Mouse (Mus musculus) layer of hippocampus, adult 11-12 months (tissue): ENCODE results near the gene H2al1f.
"Not testable (repeated sequence)": the region's sequence is repeated elsewhere in the genome, so short reads cannot be mapped to it uniquely, and the experiment has no call there.

Experiments
- DNase-seq: peaks from one replicate; pipeline ENCODE4 v3.0.0; 2022; ENCODE audit warnings: low spot score

Gene H2al1f

GRCm38 (mm10) chrX:11314858-11315257, at the start of gene H2al1f:
TSS of gene H2al1f (plus strand) at chrX:11315158.
- DNase-seq = not testable (repeated sequence)

- DNase-seq = no peak
Observed at GRCm38 (mm10) chrX:11267791-11268190, 47.2 kb upstream of the H2al1f start.

- peak; percentile 23 for DNase-seq
Observed at GRCm38 (mm10) chrX:11269074-11269473, 45.9 kb upstream of the H2al1f start.

GRCm38 (mm10) chrX:11273190-11273589, 41.8 kb upstream of the H2al1f start:
- no peak for DNase-seq

- DNase-seq = no peak
Observed at GRCm38 (mm10) chrX:11277083-11277482, 37.9 kb upstream of the H2al1f start.

GRCm38 (mm10) chrX:11280741-11281140, 34.2 kb upstream of the H2al1f start:
- DNase-seq = no peak

- no peak for DNase-seq
Observed at GRCm38 (mm10) chrX:11288306-11288882, 26.6 kb upstream of the H2al1f start.

GRCm38 (mm10) chrX:11289244-11289643, 25.7 kb upstream of the H2al1f start:
- no peak for DNase-seq

GRCm38 (mm10) chrX:11298957-11299356, 16.0 kb upstream of the H2al1f start, which contains the start of gene H2al1a:
TSS of gene H2al1a (plus strand) at chrX:11299257.
- not testable (repeated sequence) for DNase-seq

- not testable (repeated sequence) for DNase-seq
Observed at GRCm38 (mm10) chrX:11302132-11302531, 12.8 kb upstream of the H2al1f start, which contains the start of gene H2al1b. TSS of gene H2al1b (plus strand) at chrX:11302432.

GRCm38 (mm10) chrX:11305355-11305754, 9.6 kb upstream of the H2al1f start, which contains the start of gene H2al1c:
TSS of gene H2al1c (plus strand) at chrX:11305655.
- DNase-seq = not testable (repeated sequence)

GRCm38 (mm10) chrX:11308524-11308923, 6.4 kb upstream of the H2al1f start, which contains the start of gene H2al1d:
TSS of gene H2al1d (plus strand) at chrX:11308824.
- DNase-seq = not testable (repeated sequence)

- not testable (repeated sequence) for DNase-seq
Observed at GRCm38 (mm10) chrX:11311634-11312033, 3.3 kb upstream of the H2al1f start, which contains the start of gene H2al1e. TSS of gene H2al1e (plus strand) at chrX:11311934.

GRCm38 (mm10) chrX:11317956-11318355, 3.0 kb downstream of the H2al1f start, which contains the start of gene H2al1g:
TSS of gene H2al1g (plus strand) at chrX:11318256.
- not testable (repeated sequence) for DNase-seq

- DNase-seq = not testable (repeated sequence)
Observed at GRCm38 (mm10) chrX:11321192-11321591, 6.2 kb downstream of the H2al1f start, which contains the start of gene H2al1h. TSS of gene H2al1h (plus strand) at chrX:11321492.

- not testable (repeated sequence) for DNase-seq
Observed at GRCm38 (mm10) chrX:11324359-11324758, 9.4 kb downstream of the H2al1f start, which contains the start of gene H2al1i. TSS of gene H2al1i (plus strand) at chrX:11324659.

- DNase-seq = not testable (repeated sequence)
Observed at GRCm38 (mm10) chrX:11327522-11327921, 12.6 kb downstream of the H2al1f start, which contains the start of gene H2al1j. TSS of gene H2al1j (plus strand) at chrX:11327822.

GRCm38 (mm10) chrX:11345762-11346161, 30.8 kb downstream of the H2al1f start:
- no peak for DNase-seq

GRCm38 (mm10) chrX:11346756-11347155, 31.8 kb downstream of the H2al1f start:
- no peak for DNase-seq

- DNase-seq = no peak
Observed at GRCm38 (mm10) chrX:11360823-11361222, 45.9 kb downstream of the H2al1f start.

GRCm38 (mm10) chrX:11361261-11361660, 46.3 kb downstream of the H2al1f start:
- no peak for DNase-seq

GRCm38 (mm10) chrX:11363890-11364289, 48.9 kb downstream of the H2al1f start:
- DNase-seq = no peak
